Mouse (Mus musculus) ES-E14 (cell line): Measurements from ENCODE around the gene Olfr99. TPM values are rescaled to one million over a fixed set of nuclear protein-coding genes. Genes with fewer than 3 reads are reported as not detected.

Source experiments
- DNase-seq: peaks from one replicate; pipeline ENCODE4 v3.0.0-alpha.2; 2013; ENCODE audit warnings: low read depth, low spot score
- H3K27ac ChIP-seq: 2 replicates; pipeline ENCODE4 v1.5.1; 2012; ENCODE audit warnings: low read depth, mild to moderate bottlenecking, low read length, moderate library complexity, mixed read lengths; ENCODE audit not compliant: poor library complexity, insufficient read depth, severe bottlenecking
- H3K36me3 ChIP-seq: 2 replicates; pipeline ENCODE4 v1.6.1; 2012; ENCODE audit warnings: mild to moderate bottlenecking, low read length, moderate library complexity, mixed read lengths; ENCODE audit not compliant: control insufficient read depth, poor library complexity, insufficient read depth, severe bottlenecking
- H3K4me1 ChIP-seq, 2 experiments: fragments of 150-350 bp in 1 of 2; sonication (generic) in 1 of 2; 2 replicates each; pipeline ENCODE4 v1.6.1; 2012; ENCODE audit warnings: low read length in 2 of 2, mild to moderate bottlenecking in 1 of 2, mixed read lengths in 1 of 2; ENCODE audit not compliant: control insufficient read depth in 2 of 2, insufficient read depth in 2 of 2, poor library complexity in 1 of 2
- H3K4me3 ChIP-seq, 2 experiments: fragments of 150-350 bp in 1 of 2; sonication (generic) in 1 of 2; 2 replicates each; pipeline ENCODE4 v1.5.1; 2012; ENCODE audit warnings: low read length in 2 of 2, low read depth in 1 of 2, mild to moderate bottlenecking in 1 of 2, mixed read lengths in 1 of 2; ENCODE audit not compliant: insufficient read depth in 1 of 2, poor library complexity in 1 of 2, severe bottlenecking in 1 of 2
- H3K9ac ChIP-seq: 2 replicates; pipeline ENCODE4 v1.6.1; 2012; ENCODE audit warnings: low read depth, mild to moderate bottlenecking, low read length, mixed read lengths; ENCODE audit not compliant: poor library complexity, insufficient read depth, severe bottlenecking
- H3K9me3 ChIP-seq: fragments of 150-350 bp; sonication (generic); 2 replicates; pipeline ENCODE4 v1.6.1; 2012; ENCODE audit warnings: low read depth, mild to moderate bottlenecking, low read length; ENCODE audit not compliant: control insufficient read depth, insufficient read depth
- CHD2 ChIP-seq: IDR thresholded peaks from 2 replicates; pipeline ENCODE4 v1.6.1; 2014; ENCODE audit warnings: mild to moderate bottlenecking, low read depth, low read length, inconsistent platforms
- HCFC1 ChIP-seq: IDR thresholded peaks from 2 replicates; pipeline ENCODE4 v1.6.1; 2012; ENCODE audit warnings: low read length, inconsistent platforms, borderline replicate concordance; ENCODE audit not compliant: insufficient read depth
- MAFK ChIP-seq: IDR thresholded peaks from 2 replicates; pipeline ENCODE4 v1.6.1; 2014; ENCODE audit warnings: mild to moderate bottlenecking, low read depth, low read length, inconsistent platforms; ENCODE audit not compliant: insufficient read depth
- ZC3H11A ChIP-seq: IDR thresholded peaks from 2 replicates; pipeline ENCODE4 v1.6.1; 2012; ENCODE audit warnings: low read depth, mild to moderate bottlenecking, inconsistent platforms, low read length, borderline replicate concordance
- ZNF384 ChIP-seq: IDR thresholded peaks from 2 replicates; pipeline ENCODE4 v1.6.1; 2012; ENCODE audit warnings: low read depth, low read length, inconsistent platforms
- in situ Hi-C, 2 experiments: fragments of 600-800 bp; cut with MboI; formaldehyde crosslinking; loops; one replicate each; pipeline ENCODE4 v1.15.1; 2025; ENCODE audit warnings: low sequenced_read_pairs in 2 of 2, inconsistent platforms in 1 of 2; ENCODE audit not compliant: unreplicated experiment in 2 of 2
- total RNA-seq: library from RNA; depleted of rRNA; stranded (reverse); fragments of 300-350 nt; gene quantifications from 2 replicates; pipeline ENCODE4 v1.2.3, GENCODE M21; 2012

Gene Olfr99
- total RNA-seq, 1 experiment: not detected

GRCm38 (mm10) chr17:37304213-37304612 lies 21.0 kb upstream of the Olfr99 start, which contains the start of gene Olfr101:
Gene Olfr101, minus strand, starts transcription at chr17:37304313.
- H3K4me3 ChIP-seq: no peak within 1 kb of the TSS
- in situ Hi-C loops: loop anchor here in 1 of 2 experiments (25.0 kb wide), 1 partner anchor 1258 kb away; the partner anchor contains the start of gene Esp34
- no peak within 1 kb of the TSS for H3K9ac ChIP-seq
- TF ChIP-seq ZC3H11A: no peak
- TF ChIP-seq ZNF384: no peak
- TF ChIP-seq MAFK: no peak
- no peak for TF ChIP-seq HCFC1
- TF ChIP-seq CHD2: no peak
- no peaks in the 10 kb centered on the region for H3K4me1 ChIP-seq
- H3K9me3 ChIP-seq: no peaks in the 10 kb centered on the region
- no peak within 1 kb of the TSS for H3K27ac ChIP-seq
- no peaks in the 10 kb centered on the region for H3K36me3 ChIP-seq
- DNase-seq: no peak

GRCm38 (mm10) chr17:37280331-37280730 lies 2.9 kb downstream of the Olfr99 start:
- H3K9ac ChIP-seq: no peak overlapping the region
- in situ Hi-C loops: no loop called here
- H3K4me1 ChIP-seq: no peaks in the 10 kb centered on the region
- TF ChIP-seq HCFC1 (no peak), ZNF384 (no peak), MAFK (no peak), ZC3H11A (no peak), CHD2 (no peak)
- no peak overlapping the region for H3K4me3 ChIP-seq
- no peaks in the 10 kb centered on the region for H3K36me3 ChIP-seq
- no peaks in the 10 kb centered on the region for H3K9me3 ChIP-seq
- no peak overlapping the region for H3K27ac ChIP-seq
- no peak for DNase-seq

- in situ Hi-C loops: no loop called here
- no peak overlapping the region for H3K4me3 ChIP-seq
- H3K9me3 ChIP-seq: no peaks in the 10 kb centered on the region
- H3K36me3 ChIP-seq: no peaks in the 10 kb centered on the region
- DNase-seq: no peak
- H3K9ac ChIP-seq: no peak overlapping the region
- H3K4me1 ChIP-seq: no peaks in the 10 kb centered on the region
- H3K27ac ChIP-seq: no peak overlapping the region
- TF ChIP-seq MAFK: no peak
- no peak for TF ChIP-seq HCFC1
- TF ChIP-seq ZC3H11A: no peak
- no peak for TF ChIP-seq CHD2
- no peak for TF ChIP-seq ZNF384
Measured at GRCm38 (mm10) chr17:37276573-37276972, 6.7 kb downstream of the Olfr99 start.

GRCm38 (mm10) chr17:37275626-37276248 lies 7.5 kb downstream of the Olfr99 start:
- H3K9ac ChIP-seq: no peak overlapping the region
- TF ChIP-seq CHD2: no peak
- no peak for TF ChIP-seq HCFC1
- TF ChIP-seq ZNF384: no peak
- no peak for TF ChIP-seq ZC3H11A
- no peak for TF ChIP-seq MAFK
- in situ Hi-C loops: no loop called here
- no peaks in the 10 kb centered on the region for H3K9me3 ChIP-seq
- no peaks in the 10 kb centered on the region for H3K36me3 ChIP-seq
- no peak overlapping the region for H3K27ac ChIP-seq
- no peak overlapping the region for H3K4me3 ChIP-seq
- DNase-seq: no peak
- H3K4me1 ChIP-seq: peaks cover 0 to 2% of the 10 kb centered on the region in 2 experiments; a peak in 1 of 4 replicates

- Histone ChIP-seq H3K9ac (no peak overlapping the region), H3K4me1 (peaks cover 0 to 2% of the 10 kb centered on the region in 2 experiments; a peak in 1 of 4 replicates), H3K36me3 (no peaks in the 10 kb centered on the region), H3K9me3 (no peaks in the 10 kb centered on the region), H3K27ac (no peak overlapping the region), H3K4me3 (peak overlapping the region; percentile 64)
- no peak for DNase-seq
- TF ChIP-seq ZNF384 (no peak), HCFC1 (no peak), ZC3H11A (no peak), MAFK (no peak), CHD2 (no peak)
- in situ Hi-C loops: no loop called here
Measured at GRCm38 (mm10) chr17:37270702-37271092, 12.6 kb downstream of the Olfr99 start.
